Mouse (Mus musculus) embryo, embryonic 9.5 days (tissue): ENCODE measurements around the gene Gm49396.
A peak's percentile ranks its signal among the peaks of the same experiment; 100 is the strongest.

Experiments
- DNase-seq: peaks from one replicate; pipeline ENCODE4 v3.0.0-alpha.2; 2017; ENCODE audit errors: extremely low spot score

Gm49396 gene

DNA sequence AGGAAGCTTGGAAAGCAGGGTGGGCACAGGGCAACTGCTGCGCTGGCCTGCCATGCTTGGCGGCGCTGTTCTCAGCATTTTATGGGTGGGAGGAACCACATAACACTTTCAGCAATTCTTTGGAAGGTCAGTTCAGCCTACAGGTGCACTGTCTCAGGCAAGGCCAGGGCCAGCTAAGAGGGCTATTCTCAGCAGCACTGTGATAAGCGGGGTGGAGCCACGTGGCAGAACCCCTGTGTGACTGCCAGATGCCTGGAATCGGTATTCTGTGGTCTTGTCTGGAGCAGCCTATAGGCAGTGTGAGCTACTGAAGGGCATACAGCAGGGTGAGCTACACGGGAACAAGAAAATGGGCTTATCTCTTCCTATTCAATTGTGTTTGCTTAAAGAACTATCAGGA is 46.9 kb downstream of the Gm49396 start:
- no peak for DNase-seq

DNA sequence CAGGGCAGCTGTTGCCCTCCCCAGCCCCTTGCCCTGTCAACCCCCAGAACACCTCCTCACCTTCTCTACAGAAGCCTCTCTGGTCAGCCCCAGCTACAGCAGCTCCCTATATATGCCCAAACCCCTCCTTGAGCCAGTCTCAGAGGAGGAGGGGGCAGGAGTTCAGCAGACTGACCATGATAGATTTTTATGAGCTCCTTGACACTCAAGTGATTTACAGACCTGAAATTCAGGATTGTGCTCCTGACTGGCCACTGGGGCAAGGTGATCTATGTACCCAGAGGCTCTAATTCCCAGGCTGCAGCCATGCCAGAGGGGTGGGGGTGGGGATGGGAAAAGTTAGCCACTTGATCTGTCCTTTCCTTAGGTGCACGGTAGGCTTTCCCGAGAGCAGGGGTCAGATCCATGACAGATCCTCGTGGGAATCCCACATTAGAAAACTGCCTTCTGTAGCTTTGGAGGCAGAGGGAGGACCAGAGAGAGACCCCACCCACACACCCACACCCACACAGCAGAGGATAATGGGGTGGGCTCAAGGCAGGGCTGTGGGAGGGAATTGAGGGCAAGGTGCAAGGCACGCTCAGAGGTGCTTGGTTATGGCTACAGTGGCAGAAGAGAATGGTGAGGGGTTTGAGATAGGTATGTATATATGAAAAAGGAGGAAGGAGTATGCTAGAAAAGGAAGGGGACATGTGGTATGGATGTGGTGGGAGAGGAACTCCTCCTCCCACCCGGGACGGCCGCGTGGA is 49.7 kb downstream of the Gm49396 start, which contains the start of gene Upk1a:
Gene Upk1a (minus strand): TSS at position 194 of the 749 bp plus-strand sequence.
- DNase-seq: no peak

- DNase-seq: peak; percentile 59
Observed at GRCm38 (mm10) chr7:30613529-30614112, 50.5 kb downstream of the Gm49396 start.

DNA sequence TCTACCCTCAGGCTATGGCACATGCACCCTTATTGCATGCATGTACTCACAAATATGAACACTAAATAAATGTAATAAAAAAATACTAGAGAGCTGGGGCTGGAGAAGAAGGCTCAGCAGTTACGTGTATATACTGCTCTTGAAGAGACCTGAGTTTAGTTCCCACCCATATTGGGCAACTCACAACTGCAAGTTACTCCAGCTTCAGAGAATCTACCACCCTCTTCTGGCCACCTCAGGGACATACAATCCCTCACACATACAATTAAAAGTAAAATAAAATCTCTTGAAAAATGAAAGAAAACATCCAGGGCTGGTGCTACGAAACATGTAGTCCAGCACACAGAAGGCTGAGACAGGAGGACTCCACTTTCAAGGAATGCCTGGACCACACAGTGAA is 51.3 kb downstream of the Gm49396 start:
- no peak for DNase-seq

DNA sequence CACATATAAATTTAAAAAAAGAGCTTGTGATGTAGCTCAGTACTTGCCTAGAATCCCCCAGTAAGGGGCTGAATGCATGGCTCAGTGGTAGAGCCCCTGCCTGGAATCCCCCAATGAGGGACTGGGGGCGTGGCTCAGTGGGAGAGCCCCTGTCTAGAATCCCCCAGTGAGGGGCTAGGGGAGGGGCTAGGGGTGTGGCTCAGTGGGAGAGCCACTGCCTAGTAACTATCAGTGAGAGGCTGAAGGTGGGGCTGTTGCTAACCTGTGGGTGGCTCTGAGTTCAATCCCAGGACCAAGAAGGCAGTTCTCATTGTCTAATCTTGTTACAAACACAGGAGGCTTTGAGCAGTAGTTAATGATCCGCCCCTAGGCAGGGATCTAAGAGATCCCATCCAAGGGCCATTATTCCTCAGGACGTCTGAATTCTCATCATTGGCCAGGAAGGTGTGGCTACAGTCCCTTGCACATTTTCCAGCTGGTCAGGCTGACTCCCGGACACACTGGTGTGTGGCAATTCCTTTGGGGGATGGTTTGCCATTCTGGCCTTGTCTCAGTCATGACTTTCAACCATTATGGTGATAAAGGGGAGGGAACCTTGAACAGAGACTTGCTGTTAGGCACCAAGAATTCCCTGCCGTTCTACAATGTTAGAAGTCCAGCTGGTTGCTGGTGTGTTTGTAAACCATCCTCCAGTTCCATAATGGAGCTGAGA is 52.1 kb downstream of the Gm49396 start:
- DNase-seq: no peak
